Mouse (Mus musculus): ENCODE data around the gene Sohlh2. TPM values are rescaled to one million over a fixed set of nuclear protein-coding genes. Genes with fewer than 3 reads are reported as not detected.

The Sohlh2 gene
- polyA plus RNA-seq, 1 experiment from 2014 or later = not detected

GRCm38 (mm10) chr3:55163510-55163909 is 18.3 kb upstream of the Sohlh2 start:
- Histone ChIP-seq H3K9ac (replicated peaks) (no peak overlapping the region), H3K27ac (ENCODE audit: low read depth) (no peak overlapping the region), H3K9me3 (ENCODE audit: low read length) (no peaks in the 10 kb centered on the region), H3K27me3 (ENCODE audit: insufficient read depth, low read length) (no peaks in the 10 kb centered on the region), H3K4me1 (ENCODE audit: insufficient read depth) (no peaks in the 10 kb centered on the region), H3K36me3 (replicated peaks; ENCODE audit: insufficient read depth, low read length) (no peaks in the 10 kb centered on the region), H3K4me2 (ENCODE audit: low read depth, low read length) (no peak overlapping the region), H3K4me3 (ENCODE audit: low read depth, low read length) (no peak overlapping the region)
- no peak for DNase-seq
- no peak for TF ChIP-seq CTCF (IDR thresholded peaks at IDR 0.05; ENCODE audit: low read depth)
- TF ChIP-seq EP300 (IDR thresholded peaks at IDR 0.05; ENCODE audit: low read depth) = no peak
- no peak for ATAC-seq
- 72% methylated on average over 4 of the region's 4 CpGs for WGBS (ENCODE audit: insufficient replicate concordance)

DNA sequence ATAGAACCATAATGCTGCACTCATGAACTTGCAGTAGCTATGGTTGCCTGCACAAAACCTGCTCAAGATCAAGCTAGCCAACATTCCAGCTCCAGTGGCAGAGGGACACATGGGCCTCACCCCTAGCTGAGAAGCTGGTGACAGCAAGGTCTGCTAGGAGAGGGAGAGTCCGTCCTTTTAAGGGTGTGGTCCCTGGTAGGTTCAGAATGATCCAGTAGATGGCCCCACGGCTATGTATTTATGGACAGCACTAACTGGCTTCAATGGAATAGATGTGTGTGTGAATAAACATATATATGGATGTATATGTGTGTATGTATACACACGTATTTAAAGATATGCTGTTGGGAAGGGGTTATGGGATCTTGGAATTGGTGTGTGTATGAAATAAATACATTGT is 9.3 kb upstream of the Sohlh2 start:
- Histone ChIP-seq H3K27me3 (ENCODE audit: insufficient read depth, low read length) (no peaks in the 10 kb centered on the region), H3K9ac (replicated peaks) (no peak overlapping the region), H3K4me1 (ENCODE audit: insufficient read depth) (no peaks in the 10 kb centered on the region), H3K4me2 (ENCODE audit: low read depth, low read length) (no peak overlapping the region), H3K36me3 (replicated peaks; ENCODE audit: insufficient read depth, low read length) (no peaks in the 10 kb centered on the region), H3K9me3 (ENCODE audit: low read length) (no peaks in the 10 kb centered on the region), H3K4me3 (ENCODE audit: low read depth, low read length) (no peak overlapping the region), H3K27ac (ENCODE audit: low read depth) (no peak overlapping the region)
- TF ChIP-seq CTCF (IDR thresholded peaks at IDR 0.05; ENCODE audit: low read depth) (no peak), EP300 (IDR thresholded peaks at IDR 0.05; ENCODE audit: low read depth) (no peak)
- DNase-seq (no peak), ATAC-seq (no peak)
- WGBS (ENCODE audit: insufficient replicate concordance) = 63% methylated on average over 3 of the region's 3 CpGs

DNA sequence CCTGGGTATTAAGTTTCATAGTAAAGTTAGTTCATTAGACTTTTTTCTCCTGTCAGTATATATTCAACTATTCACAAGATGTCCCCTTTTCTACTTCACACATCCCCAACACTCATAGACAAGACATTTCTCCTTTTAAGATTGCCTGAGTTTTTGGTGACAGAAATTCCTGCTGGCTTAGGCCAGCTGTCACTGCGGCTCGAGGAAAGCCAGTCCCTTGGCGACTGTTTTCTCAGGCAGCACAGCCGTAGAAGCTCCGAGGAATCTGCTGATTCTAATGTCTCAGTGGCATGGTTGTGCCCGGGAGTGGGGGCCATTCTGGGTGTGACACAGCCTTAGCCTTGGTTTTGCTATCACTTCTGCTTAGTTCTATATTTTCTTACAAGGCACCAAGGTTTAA is 4.6 kb upstream of the Sohlh2 start:
- TF ChIP-seq CTCF (IDR thresholded peaks at IDR 0.05; ENCODE audit: low read depth) = no peak
- no peak for TF ChIP-seq EP300 (IDR thresholded peaks at IDR 0.05; ENCODE audit: low read depth)
- no peak overlapping the region for H3K27ac ChIP-seq (ENCODE audit: low read depth)
- H3K4me2 ChIP-seq (ENCODE audit: low read depth, low read length) = no peak overlapping the region
- H3K9me3 ChIP-seq (ENCODE audit: low read length) = no peaks in the 10 kb centered on the region
- 67% methylated on average over 6 of the region's 6 CpGs for WGBS (ENCODE audit: insufficient replicate concordance)
- no peak for DNase-seq
- no peaks in the 10 kb centered on the region for H3K27me3 ChIP-seq (ENCODE audit: insufficient read depth, low read length)
- H3K9ac ChIP-seq (replicated peaks) = no peak overlapping the region
- H3K36me3 ChIP-seq (replicated peaks; ENCODE audit: insufficient read depth, low read length) = no peaks in the 10 kb centered on the region
- H3K4me1 ChIP-seq (ENCODE audit: insufficient read depth) = no peaks in the 10 kb centered on the region
- H3K4me3 ChIP-seq (ENCODE audit: low read depth, low read length) = no peak overlapping the region
- no peak for ATAC-seq

DNA sequence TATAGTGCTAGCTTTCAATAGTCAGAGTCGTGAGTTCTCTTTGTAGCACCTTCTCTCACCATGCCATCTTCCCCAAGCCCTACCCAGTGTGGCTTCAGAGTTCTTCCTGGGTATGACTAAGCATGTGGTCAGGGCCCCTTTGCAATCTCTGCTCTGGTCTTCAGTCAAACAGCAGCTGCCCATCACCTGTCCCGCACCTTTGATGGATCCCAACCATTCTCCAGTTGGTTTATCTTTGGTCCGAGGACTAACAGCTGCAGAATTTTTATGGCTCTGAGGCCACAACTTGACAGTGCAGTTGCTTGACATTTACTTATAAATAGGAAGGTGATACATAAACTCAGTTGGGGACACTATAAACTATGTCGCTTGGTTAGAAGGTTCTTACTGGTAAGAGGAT is 9.8 kb downstream of the Sohlh2 start:
- DNase-seq = no peak
- no peaks in the 10 kb centered on the region for H3K9me3 ChIP-seq (ENCODE audit: low read length)
- ATAC-seq = no peak
- H3K4me3 ChIP-seq (ENCODE audit: low read depth, low read length) = no peak overlapping the region
- TF ChIP-seq EP300 (IDR thresholded peaks at IDR 0.05; ENCODE audit: low read depth) (no peak), CTCF (IDR thresholded peaks at IDR 0.05; ENCODE audit: low read depth) (no peak)
- H3K4me2 ChIP-seq (ENCODE audit: low read depth, low read length) = no peak overlapping the region
- H3K4me1 ChIP-seq (ENCODE audit: insufficient read depth) = no peaks in the 10 kb centered on the region
- H3K36me3 ChIP-seq (replicated peaks; ENCODE audit: insufficient read depth, low read length) = no peaks in the 10 kb centered on the region
- no peaks in the 10 kb centered on the region for H3K27me3 ChIP-seq (ENCODE audit: insufficient read depth, low read length)
- no peak overlapping the region for H3K27ac ChIP-seq (ENCODE audit: low read depth)
- WGBS (ENCODE audit: insufficient replicate concordance) = 71% methylated on average over 4 of the region's 4 CpGs
- H3K9ac ChIP-seq (replicated peaks) = no peak overlapping the region

GRCm38 (mm10) chr3:55193351-55193750 is 11.5 kb downstream of the Sohlh2 start:
- 34% methylated on average over 2 of the region's 2 CpGs for WGBS (ENCODE audit: insufficient replicate concordance)
- H3K36me3 ChIP-seq (replicated peaks; ENCODE audit: insufficient read depth, low read length) = no peaks in the 10 kb centered on the region
- no peak for TF ChIP-seq CTCF (IDR thresholded peaks at IDR 0.05; ENCODE audit: low read depth)
- TF ChIP-seq EP300 (IDR thresholded peaks at IDR 0.05; ENCODE audit: low read depth) = no peak
- H3K27me3 ChIP-seq (ENCODE audit: insufficient read depth, low read length) = no peaks in the 10 kb centered on the region
- no peak overlapping the region for H3K27ac ChIP-seq (ENCODE audit: low read depth)
- no peak overlapping the region for H3K4me3 ChIP-seq (ENCODE audit: low read depth, low read length)
- no peaks in the 10 kb centered on the region for H3K9me3 ChIP-seq (ENCODE audit: low read length)
- H3K4me2 ChIP-seq (ENCODE audit: low read depth, low read length) = no peak overlapping the region
- no peak for ATAC-seq
- H3K4me1 ChIP-seq (ENCODE audit: insufficient read depth) = no peaks in the 10 kb centered on the region
- H3K9ac ChIP-seq (replicated peaks) = no peak overlapping the region
- DNase-seq = no peak

DNA sequence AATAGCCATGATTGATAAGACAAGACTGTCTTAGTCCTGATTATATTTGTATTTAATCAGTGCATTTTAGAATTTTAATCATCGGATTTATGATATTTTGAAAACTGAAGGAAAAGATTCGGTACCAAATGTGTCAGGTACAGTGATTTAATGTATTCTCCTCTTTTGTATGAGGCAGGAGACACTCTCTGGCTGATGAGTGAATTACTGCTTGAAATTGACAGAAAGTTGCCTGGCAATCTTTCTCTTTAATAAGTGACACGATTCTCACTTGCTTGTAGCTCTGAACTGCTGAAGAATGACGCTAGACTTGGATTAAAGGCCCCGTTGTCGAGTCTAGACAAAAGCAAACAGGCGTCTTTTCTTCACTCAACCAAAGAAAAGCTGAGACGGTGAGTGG is 13.0 kb downstream of the Sohlh2 start:
- no peak overlapping the region for H3K4me3 ChIP-seq (ENCODE audit: low read depth, low read length)
- TF ChIP-seq EP300 (IDR thresholded peaks at IDR 0.05; ENCODE audit: low read depth) (no peak), CTCF (IDR thresholded peaks at IDR 0.05; ENCODE audit: low read depth) (no peak)
- no peaks in the 10 kb centered on the region for H3K4me1 ChIP-seq (ENCODE audit: insufficient read depth)
- no peak overlapping the region for H3K4me2 ChIP-seq (ENCODE audit: low read depth, low read length)
- H3K27me3 ChIP-seq (ENCODE audit: insufficient read depth, low read length) = no peaks in the 10 kb centered on the region
- no peak overlapping the region for H3K9ac ChIP-seq (replicated peaks)
- ATAC-seq (no peak), DNase-seq (no peak)
- H3K36me3 ChIP-seq (replicated peaks; ENCODE audit: insufficient read depth, low read length) = no peaks in the 10 kb centered on the region
- WGBS (ENCODE audit: insufficient replicate concordance) = 68% methylated on average over 8 of the region's 8 CpGs
- H3K9me3 ChIP-seq (ENCODE audit: low read length) = no peaks in the 10 kb centered on the region
- no peak overlapping the region for H3K27ac ChIP-seq (ENCODE audit: low read depth)
